Mouse (Mus musculus): ENCODE measurements at regions not wholly inside any gene's neighbourhood (a gene's known extent, or its start where the extent isn't known, plus 50 kb on each side); places are given as distances from the start of the nearest gene placed in this dataset.

GRCm38 (mm10) chr4:66556936-66557335 is 152.5 kb upstream of the Astn2 start:
- no peaks in the 10 kb centered on the region for H3K4me1 ChIP-seq (ENCODE audit: control insufficient read depth, insufficient read depth, low read length)
- no peak overlapping the region for H3K9ac ChIP-seq (ENCODE audit: low read length)
- H3K4me3 ChIP-seq (ENCODE audit: low read depth, low read length): no peak overlapping the region
- H3K4me2 ChIP-seq (ENCODE audit: low read length): no peak overlapping the region
- no peaks in the 10 kb centered on the region for H3K9me3 ChIP-seq (replicated peaks; ENCODE audit: control insufficient read depth, low read length)
- H3K27me3 ChIP-seq (replicated peaks; ENCODE audit: control insufficient read depth, insufficient read depth, low read length): no peaks in the 10 kb centered on the region
- no peak for ATAC-seq
- H3K36me3 ChIP-seq (ENCODE audit: control insufficient read depth, insufficient read depth, low read length): no peaks in the 10 kb centered on the region
- H3K27ac ChIP-seq (ENCODE audit: low read depth, low read length): no peak overlapping the region
- DNase-seq (ENCODE audit: low spot score): peak; percentile 11

- Histone ChIP-seq H3K4me2 (ENCODE audit: low read length) (no peak overlapping the region), H3K4me3 (ENCODE audit: low read depth, low read length) (no peak overlapping the region), H3K4me1 (ENCODE audit: control insufficient read depth, insufficient read depth, low read length) (no peaks in the 10 kb centered on the region), H3K27me3 (replicated peaks; ENCODE audit: control insufficient read depth, insufficient read depth, low read length) (no peaks in the 10 kb centered on the region), H3K9ac (ENCODE audit: low read length) (no peak overlapping the region), H3K36me3 (ENCODE audit: control insufficient read depth, insufficient read depth, low read length) (no peaks in the 10 kb centered on the region), H3K27ac (ENCODE audit: low read depth, low read length) (no peak overlapping the region), H3K9me3 (replicated peaks; ENCODE audit: control insufficient read depth, low read length) (no peaks in the 10 kb centered on the region)
- DNase-seq (ENCODE audit: low spot score) (no peak), ATAC-seq (no peak)
- whole genome bisulfite sequencing: 86% methylated on average over 3 of the region's 3 CpGs
Observed at GRCm38 (mm10) chr4:66550306-66551104, 146.1 kb upstream of the Astn2 start.

GRCm38 (mm10) chr4:66542833-66543436 is 138.5 kb upstream of the Astn2 start:
- peaks cover 3% of the 10 kb centered on the region for H3K4me1 ChIP-seq (ENCODE audit: control insufficient read depth, insufficient read depth, low read length)
- DNase-seq (ENCODE audit: low spot score) (peak; percentile 56), ATAC-seq (peak; percentile 63; the same call in 1 of the 2 replicates)
- no peak overlapping the region for H3K9ac ChIP-seq (ENCODE audit: low read length)
- H3K9me3 ChIP-seq (replicated peaks; ENCODE audit: control insufficient read depth, low read length): no peaks in the 10 kb centered on the region
- no peak overlapping the region for H3K4me3 ChIP-seq (ENCODE audit: low read depth, low read length)
- 25% methylated on average over 4 of the region's 4 CpGs for WGBS
- H3K36me3 ChIP-seq (ENCODE audit: control insufficient read depth, insufficient read depth, low read length): no peaks in the 10 kb centered on the region
- no peaks in the 10 kb centered on the region for H3K27me3 ChIP-seq (replicated peaks; ENCODE audit: control insufficient read depth, insufficient read depth, low read length)
- no peak overlapping the region for H3K27ac ChIP-seq (ENCODE audit: low read depth, low read length)
- no peak overlapping the region for H3K4me2 ChIP-seq (ENCODE audit: low read length)

GRCm38 (mm10) chr4:66524456-66524855 is 120.0 kb upstream of the Astn2 start:
- ATAC-seq (no peak), DNase-seq (ENCODE audit: low spot score) (no peak)
- H3K4me1 ChIP-seq (ENCODE audit: control insufficient read depth, insufficient read depth, low read length): no peaks in the 10 kb centered on the region
- H3K9ac ChIP-seq (ENCODE audit: low read length): no peak overlapping the region
- H3K27me3 ChIP-seq (replicated peaks; ENCODE audit: control insufficient read depth, insufficient read depth, low read length): no peaks in the 10 kb centered on the region
- no peaks in the 10 kb centered on the region for H3K36me3 ChIP-seq (ENCODE audit: control insufficient read depth, insufficient read depth, low read length)
- H3K9me3 ChIP-seq (replicated peaks; ENCODE audit: control insufficient read depth, low read length): no peaks in the 10 kb centered on the region
- no peak overlapping the region for H3K4me3 ChIP-seq (ENCODE audit: low read depth, low read length)
- H3K27ac ChIP-seq (ENCODE audit: low read depth, low read length): no peak overlapping the region
- no peak overlapping the region for H3K4me2 ChIP-seq (ENCODE audit: low read length)
- WGBS: 40% methylated on average over 5 of the region's 5 CpGs

GRCm38 (mm10) chr4:66523886-66524245 is 119.5 kb upstream of the Astn2 start:
- no peak overlapping the region for H3K4me3 ChIP-seq (ENCODE audit: low read depth, low read length)
- DNase-seq (ENCODE audit: low spot score) (peak; percentile 78), ATAC-seq (peak; percentile 46)
- peak overlapping the region; percentile 27; the same call in 1 of the 2 replicates for H3K27ac ChIP-seq (ENCODE audit: low read depth, low read length)
- H3K9ac ChIP-seq (ENCODE audit: low read length): no peak overlapping the region
- H3K9me3 ChIP-seq (replicated peaks; ENCODE audit: control insufficient read depth, low read length): no peaks in the 10 kb centered on the region
- H3K27me3 ChIP-seq (replicated peaks; ENCODE audit: control insufficient read depth, insufficient read depth, low read length): no peaks in the 10 kb centered on the region
- no peak overlapping the region for H3K4me2 ChIP-seq (ENCODE audit: low read length)
- 45% methylated on average over 2 of the region's 2 CpGs for WGBS
- H3K36me3 ChIP-seq (ENCODE audit: control insufficient read depth, insufficient read depth, low read length): no peaks in the 10 kb centered on the region
- no peaks in the 10 kb centered on the region for H3K4me1 ChIP-seq (ENCODE audit: control insufficient read depth, insufficient read depth, low read length)

- H3K4me1 ChIP-seq (ENCODE audit: control insufficient read depth, insufficient read depth, low read length): no peaks in the 10 kb centered on the region
- no peaks in the 10 kb centered on the region for H3K9me3 ChIP-seq (replicated peaks; ENCODE audit: control insufficient read depth, low read length)
- H3K4me3 ChIP-seq (ENCODE audit: low read depth, low read length): no peak overlapping the region
- ATAC-seq (peak; percentile 87), DNase-seq (ENCODE audit: low spot score) (peak; percentile 78)
- peak overlapping the region; percentile 27; the same call in 1 of the 2 replicates for H3K27ac ChIP-seq (ENCODE audit: low read depth, low read length)
- no peaks in the 10 kb centered on the region for H3K27me3 ChIP-seq (replicated peaks; ENCODE audit: control insufficient read depth, insufficient read depth, low read length)
- H3K9ac ChIP-seq (ENCODE audit: low read length): no peak overlapping the region
- H3K4me2 ChIP-seq (ENCODE audit: low read length): no peak overlapping the region
- H3K36me3 ChIP-seq (ENCODE audit: control insufficient read depth, insufficient read depth, low read length): no peaks in the 10 kb centered on the region
- WGBS: 44% methylated on average over 8 of the region's 8 CpGs
Observed at GRCm38 (mm10) chr4:66523238-66523885, 119.0 kb upstream of the Astn2 start.

- 62% methylated on average over 2 of the region's 2 CpGs for WGBS
- H3K36me3 ChIP-seq (ENCODE audit: control insufficient read depth, insufficient read depth, low read length): no peaks in the 10 kb centered on the region
- no peak overlapping the region for H3K27ac ChIP-seq (ENCODE audit: low read depth, low read length)
- no peak overlapping the region for H3K4me2 ChIP-seq (ENCODE audit: low read length)
- DNase-seq (ENCODE audit: low spot score): peak; percentile 62
- no peak overlapping the region for H3K9ac ChIP-seq (ENCODE audit: low read length)
- H3K4me1 ChIP-seq (ENCODE audit: control insufficient read depth, insufficient read depth, low read length): no peaks in the 10 kb centered on the region
- no peak overlapping the region for H3K4me3 ChIP-seq (ENCODE audit: low read depth, low read length)
- no peaks in the 10 kb centered on the region for H3K27me3 ChIP-seq (replicated peaks; ENCODE audit: control insufficient read depth, insufficient read depth, low read length)
- H3K9me3 ChIP-seq (replicated peaks; ENCODE audit: control insufficient read depth, low read length): no peaks in the 10 kb centered on the region
- ATAC-seq: peak; percentile 32; the same call in 1 of the 2 replicates
Observed at GRCm38 (mm10) chr4:66522097-66522809, 117.8 kb upstream of the Astn2 start.

GRCm38 (mm10) chr4:66520796-66521195 is 116.4 kb upstream of the Astn2 start:
- Histone ChIP-seq H3K9me3 (replicated peaks; ENCODE audit: control insufficient read depth, low read length) (no peaks in the 10 kb centered on the region), H3K9ac (ENCODE audit: low read length) (no peak overlapping the region), H3K27ac (ENCODE audit: low read depth, low read length) (no peak overlapping the region), H3K36me3 (ENCODE audit: control insufficient read depth, insufficient read depth, low read length) (no peaks in the 10 kb centered on the region), H3K4me3 (ENCODE audit: low read depth, low read length) (no peak overlapping the region), H3K4me1 (ENCODE audit: control insufficient read depth, insufficient read depth, low read length) (no peaks in the 10 kb centered on the region), H3K27me3 (replicated peaks; ENCODE audit: control insufficient read depth, insufficient read depth, low read length) (no peaks in the 10 kb centered on the region), H3K4me2 (ENCODE audit: low read length) (no peak overlapping the region)
- DNase-seq (ENCODE audit: low spot score): no peak
- WGBS: 65% methylated on average over 3 of the region's 3 CpGs
- no peak for ATAC-seq

Data from forebrain, embryonic 14.5 days (tissue).